Mouse (Mus musculus): ENCODE results near the gene Hist1h2ac. TPM values are rescaled to one million over a fixed set of nuclear protein-coding genes. Genes with fewer than 3 reads are reported as not detected.
"Not testable (repeated sequence)": the region's sequence is repeated elsewhere in the genome, so short reads cannot be mapped to it uniquely, and the experiment has no call there.

The Hist1h2ac gene
- polyA plus RNA-seq, 1 experiment from 2014 or later = 0.84 TPM

- Histone ChIP-seq H3K4me3 (peak overlapping the region; percentile 37), H3K27ac (peak overlapping the region; percentile 71), H3K9me3 (no peaks in the 10 kb centered on the region), H3K36me3 (no peaks in the 10 kb centered on the region), H3K27me3 (ENCODE audit: insufficient read depth, poor library complexity, severe bottlenecking) (no peaks in the 10 kb centered on the region), H3K4me1 (peaks cover 19% of the 10 kb centered on the region)
- DNase-seq (ENCODE audit: low spot score) = no peak
- WGBS = 46% methylated on average over 15 of the region's 15 CpGs
Measured at GRCm38 (mm10) chr13:23696061-23696474, 12.3 kb upstream of the Hist1h2ac start.

GRCm38 (mm10) chr13:23695514-23695913 lies 11.8 kb upstream of the Hist1h2ac start, which contains the start of gene Hist1h1t:
Gene Hist1h1t (plus strand): TSS chr13:23695814.
- no peak for DNase-seq (ENCODE audit: low spot score)
- peak within 1 kb of the TSS; percentile 37 for H3K4me3 ChIP-seq
- H3K36me3 ChIP-seq = no peaks in the 10 kb centered on the region
- H3K4me1 ChIP-seq = peaks cover 16% of the 10 kb centered on the region
- no peaks in the 10 kb centered on the region for H3K9me3 ChIP-seq
- WGBS = 35% methylated on average over 13 of the region's 13 CpGs
- no peaks in the 10 kb centered on the region for H3K27me3 ChIP-seq (ENCODE audit: insufficient read depth, poor library complexity, severe bottlenecking)
- peak within 1 kb of the TSS; percentile 71 for H3K27ac ChIP-seq

- Histone ChIP-seq H3K4me1 (peaks cover 16% of the 10 kb centered on the region), H3K4me3 (no peak overlapping the region), H3K27me3 (ENCODE audit: insufficient read depth, poor library complexity, severe bottlenecking) (no peaks in the 10 kb centered on the region), H3K27ac (no peak overlapping the region), H3K36me3 (no peaks in the 10 kb centered on the region), H3K9me3 (no peaks in the 10 kb centered on the region)
- WGBS = 92% methylated on average over 9 of the region's 9 CpGs
- DNase-seq (ENCODE audit: low spot score) = no peak
Measured at GRCm38 (mm10) chr13:23694956-23695355, 11.2 kb upstream of the Hist1h2ac start.

GRCm38 (mm10) chr13:23693856-23694440 lies 10.2 kb upstream of the Hist1h2ac start:
- Histone ChIP-seq H3K36me3 (no peaks in the 10 kb centered on the region), H3K9me3 (no peaks in the 10 kb centered on the region), H3K4me1 (peaks cover 14% of the 10 kb centered on the region), H3K27ac (no peak overlapping the region), H3K4me3 (no peak overlapping the region), H3K27me3 (ENCODE audit: insufficient read depth, poor library complexity, severe bottlenecking) (no peaks in the 10 kb centered on the region)
- no peak for DNase-seq (ENCODE audit: low spot score)
- 83% methylated on average over 6 of the region's 6 CpGs for WGBS

GRCm38 (mm10) chr13:23689459-23689858 lies 5.7 kb upstream of the Hist1h2ac start:
- Histone ChIP-seq H3K4me3 (no peak overlapping the region), H3K4me1 (peaks cover 5% of the 10 kb centered on the region; the same call in 1 of the 2 replicates), H3K9me3 (no peaks in the 10 kb centered on the region), H3K27me3 (ENCODE audit: insufficient read depth, poor library complexity, severe bottlenecking) (no peaks in the 10 kb centered on the region), H3K27ac (no peak overlapping the region), H3K36me3 (no peaks in the 10 kb centered on the region)
- DNase-seq (ENCODE audit: low spot score) = no peak
- WGBS = 62% methylated on average over 2 of the region's 2 CpGs

GRCm38 (mm10) chr13:23688956-23689355 lies 5.2 kb upstream of the Hist1h2ac start:
- no peak overlapping the region for H3K27ac ChIP-seq
- H3K27me3 ChIP-seq (ENCODE audit: insufficient read depth, poor library complexity, severe bottlenecking) = no peaks in the 10 kb centered on the region
- no peaks in the 10 kb centered on the region for H3K36me3 ChIP-seq
- no peaks in the 10 kb centered on the region for H3K9me3 ChIP-seq
- no peak overlapping the region for H3K4me3 ChIP-seq
- peaks cover 5% of the 10 kb centered on the region; the same call in 1 of the 2 replicates for H3K4me1 ChIP-seq
- no peak for DNase-seq (ENCODE audit: low spot score)
- WGBS = 86% methylated on average over 2 of the region's 2 CpGs

GRCm38 (mm10) chr13:23687907-23688306 lies 4.2 kb upstream of the Hist1h2ac start:
- WGBS = 92% methylated on average over 7 of the region's 7 CpGs
- Histone ChIP-seq H3K27ac (no peak overlapping the region), H3K4me1 (peaks cover 5% of the 10 kb centered on the region; the same call in 1 of the 2 replicates), H3K4me3 (no peak overlapping the region), H3K27me3 (ENCODE audit: insufficient read depth, poor library complexity, severe bottlenecking) (no peaks in the 10 kb centered on the region), H3K36me3 (no peaks in the 10 kb centered on the region), H3K9me3 (no peaks in the 10 kb centered on the region)
- no peak for DNase-seq (ENCODE audit: low spot score)

- no peaks in the 10 kb centered on the region for H3K36me3 ChIP-seq
- 85% methylated on average over 4 of the region's 4 CpGs for WGBS
- H3K27ac ChIP-seq = no peak overlapping the region
- H3K9me3 ChIP-seq = no peaks in the 10 kb centered on the region
- no peak for DNase-seq (ENCODE audit: low spot score)
- H3K4me1 ChIP-seq = peaks cover 9% of the 10 kb centered on the region
- H3K4me3 ChIP-seq = no peak overlapping the region
- H3K27me3 ChIP-seq (ENCODE audit: insufficient read depth, poor library complexity, severe bottlenecking) = no peaks in the 10 kb centered on the region
Measured at GRCm38 (mm10) chr13:23687181-23687580, 3.4 kb upstream of the Hist1h2ac start.

- no peaks in the 10 kb centered on the region for H3K36me3 ChIP-seq
- peak overlapping the region; percentile 55; the same call in 1 of the 2 replicates for H3K4me3 ChIP-seq
- no peaks in the 10 kb centered on the region for H3K27me3 ChIP-seq (ENCODE audit: insufficient read depth, poor library complexity, severe bottlenecking)
- peak overlapping the region; percentile 87 for H3K27ac ChIP-seq
- no peaks in the 10 kb centered on the region for H3K9me3 ChIP-seq
- DNase-seq (ENCODE audit: low spot score) = no peak
- H3K4me1 ChIP-seq = peaks cover 9% of the 10 kb centered on the region
- WGBS = 67% methylated on average over 4 of the region's 4 CpGs
Measured at GRCm38 (mm10) chr13:23685966-23686365, 2.2 kb upstream of the Hist1h2ac start.

GRCm38 (mm10) chr13:23685121-23685861 lies 1.5 kb upstream of the Hist1h2ac start:
- 17% methylated on average over 15 of the region's 15 CpGs for WGBS
- DNase-seq (ENCODE audit: low spot score) = no peak
- peak overlapping the region; percentile 87 for H3K27ac ChIP-seq
- no peaks in the 10 kb centered on the region for H3K36me3 ChIP-seq
- H3K27me3 ChIP-seq (ENCODE audit: insufficient read depth, poor library complexity, severe bottlenecking) = no peaks in the 10 kb centered on the region
- H3K9me3 ChIP-seq = no peaks in the 10 kb centered on the region
- H3K4me3 ChIP-seq = peak overlapping the region; percentile 55
- peaks cover 9% of the 10 kb centered on the region for H3K4me1 ChIP-seq

- not testable (repeated sequence) for H3K27me3 ChIP-seq (ENCODE audit: insufficient read depth, poor library complexity, severe bottlenecking); H3K4me1 ChIP-seq; H3K36me3 ChIP-seq; H3K9me3 ChIP-seq
- H3K4me3 ChIP-seq = peak overlapping the region; percentile 55
- peak; percentile 81 for DNase-seq (ENCODE audit: low spot score)
- 1% methylated on average over 19 of the region's 37 CpGs for WGBS
- peak overlapping the region; percentile 87 for H3K27ac ChIP-seq
Measured at GRCm38 (mm10) chr13:23684295-23684945, 672 bp upstream of the Hist1h2ac start.

GRCm38 (mm10) chr13:23682947-23683754 lies 597 bp downstream of the Hist1h2ac start:
- Histone ChIP-seq H3K4me3 (peak overlapping the region; percentile 51), H3K27ac (peak overlapping the region; percentile 82)
- H3K27me3 ChIP-seq (ENCODE audit: insufficient read depth, poor library complexity, severe bottlenecking); H3K4me1 ChIP-seq; H3K9me3 ChIP-seq; H3K36me3 ChIP-seq; DNase-seq (ENCODE audit: low spot score): not testable (repeated sequence)
- 19% methylated on average over 11 of the region's 30 CpGs for WGBS
